15 mouse cellular contexts compared by ENCODE assay signal in genomic region chr2:28389703-28390102, GRCm38 (mm10).
"Had no signal": no experiment of that assay in that cellular context is flagged by ENCODE, and none has a peak within 500 bp of the region (broad histone marks: within the 10 kb centered on the region; RNA-seq: fewer than 3 reads in every experiment).

No protein-coding gene starts in this region.

- DNase-seq: gastrocnemius, postnatal 14 days; gastrocnemius, postnatal 36 days; heart, adult 18-20 months; heart, postnatal 10 days; heart, postnatal 4 days; kidney, adult 18-20 months; kidney, adult 8-10 months; kidney, postnatal 10 days; kidney, postnatal 25 days; kidney, postnatal 4 days; liver had no signal

- ATAC-seq: hindbrain, embryonic 16.5 days; inflammation-experienced regulatory T-cells, adult 6 months; intestine, embryonic 15.5 days; intestine, postnatal 0 days had no signal
